Mouse (Mus musculus) hindbrain, embryonic 14.5 days (tissue): ENCODE measurements around the gene Nlrc5. TPM values are rescaled to one million over a fixed set of nuclear protein-coding genes. Genes with fewer than 3 reads are reported as not detected.
A peak's percentile ranks its signal among the peaks of the same experiment; 100 is the strongest.

Experiments used
- ATAC-seq: fragments of 200-750 bp; cut with Nextera tagmentation; 2 replicates; pipeline ENCODE4 v1.8.0; 2017; ENCODE audit warnings: moderate number of reproducible peaks, mild to moderate bottlenecking, moderate TSS enrichment, moderate library complexity; ENCODE audit not compliant: low FRiP score
- DNase-seq: peaks from one replicate; pipeline ENCODE4 v3.0.0-alpha.2; 2015; ENCODE audit warnings: low spot score
- H3K27ac ChIP-seq: fragments of 300-500 bp; sonication (generic); 2 replicates; pipeline ENCODE4 v1.5.1; 2014; ENCODE audit warnings: mild to moderate bottlenecking, moderate library complexity
- H3K27me3 ChIP-seq: fragments of 300-500 bp; sonication (generic); 2 replicates; pipeline ENCODE4 v1.6.1; 2014; ENCODE audit warnings: mild to moderate bottlenecking, low read length, mixed read lengths; ENCODE audit not compliant: control insufficient read depth, insufficient read depth
- H3K36me3 ChIP-seq: fragments of 300-500 bp; sonication (generic); replicated peaks from 2 replicates; pipeline ENCODE4 v1.6.1; 2014; ENCODE audit not compliant: control insufficient read depth, insufficient read depth
- H3K4me1 ChIP-seq: fragments of 300-500 bp; sonication (generic); replicated peaks from 2 replicates; pipeline ENCODE4 v1.6.1; 2014; ENCODE audit warnings: antibody characterized with exemption, low read length, mixed read lengths; ENCODE audit not compliant: control insufficient read depth, insufficient read depth
- H3K4me2 ChIP-seq: fragments of 300-500 bp; sonication (generic); replicated peaks from 2 replicates; pipeline ENCODE4 v1.6.1; 2014; ENCODE audit warnings: mild to moderate bottlenecking, moderate library complexity
- H3K4me3 ChIP-seq: fragments of 300-500 bp; sonication (generic); replicated peaks from 2 replicates; pipeline ENCODE4 v1.5.1; 2014; ENCODE audit warnings: mild to moderate bottlenecking, low read length
- H3K9ac ChIP-seq: fragments of 300-500 bp; sonication (generic); 2 replicates; pipeline ENCODE4 v1.6.1; 2014
- H3K9me3 ChIP-seq: fragments of 300-500 bp; sonication (generic); 2 replicates; pipeline ENCODE4 v1.6.1; 2016; ENCODE audit warnings: low read length; ENCODE audit not compliant: control insufficient read depth
- WGBS: fragments of 180-500 bp; shearing (Covaris S2); extraction: QIAGEN DNeasy Blood & Tissue Kit; methylation state at CpG from one replicate; pipeline ENCODE4 v1.1.7; 2014; 5-methylcytosine and 5-hydroxymethylcytosine counted together
- polyA plus RNA-seq: library from polyadenylated mRNA; unstranded; fragments of >200 nt; fragmentation: Nextera tagmentation; extraction: Ambion mirVana; gene quantifications from 2 replicates; pipeline ENCODE4 v1.2.1, GENCODE M21; 2014

Nlrc5 gene
- 0.22 and 0.31 TPM in 2 replicates for polyA plus RNA-seq

GRCm38 (mm10) chr8:94433981-94434466 is at the start of gene Nlrc5:
Nlrc5 (plus strand) TSS chr8:94434356.
- Histone ChIP-seq H3K9ac (no peak within 1 kb of the TSS), H3K9me3 (no peaks in the 10 kb centered on the region), H3K27me3 (peaks cover 16% of the 10 kb centered on the region), H3K36me3 (no peaks in the 10 kb centered on the region), H3K27ac (no peak within 1 kb of the TSS), H3K4me2 (peak within 1 kb of the TSS; percentile 60), H3K4me1 (no peaks in the 10 kb centered on the region), H3K4me3 (peak within 1 kb of the TSS; percentile 26)
- no peak for ATAC-seq
- WGBS = 2% methylated on average over 29 of the region's 29 CpGs
- DNase-seq = peak; percentile 62

DNA sequence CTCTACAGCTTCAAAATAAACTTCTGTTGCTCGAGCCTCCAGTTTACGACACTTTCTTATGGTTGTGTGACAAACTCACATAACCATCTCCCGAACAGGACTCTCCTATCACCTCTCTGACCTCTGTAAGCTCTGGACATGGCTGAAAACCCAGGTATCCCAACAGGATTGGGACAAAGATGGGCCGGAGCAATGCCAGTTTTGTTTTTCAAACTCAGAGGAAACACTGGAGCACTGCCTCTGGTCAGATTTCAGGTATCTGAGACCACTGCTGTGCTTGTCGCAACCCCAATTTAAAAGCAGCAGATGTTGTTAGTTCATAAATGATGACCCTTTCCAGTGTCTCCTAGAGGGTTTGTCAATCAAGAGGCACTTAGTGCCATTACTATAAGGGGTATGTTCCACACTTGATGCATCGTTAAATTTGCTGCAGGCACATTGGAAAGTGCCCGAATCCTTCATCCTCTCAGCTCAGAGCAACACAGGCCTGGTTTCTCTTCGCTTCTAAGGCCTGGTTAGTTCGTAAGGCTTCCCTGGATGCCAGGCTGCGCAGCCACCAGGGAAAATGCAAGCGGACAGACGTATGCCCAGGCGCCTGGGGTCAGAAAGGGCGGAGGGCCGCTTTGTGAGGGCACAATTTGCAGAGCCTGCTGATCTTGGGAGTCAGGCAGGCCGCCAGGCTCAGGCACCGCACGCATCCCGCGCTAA is 48.5 kb upstream of the Nlrc5 start:
- DNase-seq = no peak
- Histone ChIP-seq H3K9me3 (no peaks in the 10 kb centered on the region), H3K27me3 (no peaks in the 10 kb centered on the region), H3K4me2 (peak overlapping the region; percentile 76), H3K4me3 (peak overlapping the region; percentile 88), H3K27ac (peak overlapping the region; percentile 96), H3K4me1 (peaks cover 16% of the 10 kb centered on the region), H3K9ac (peak overlapping the region; percentile 95), H3K36me3 (peaks cover 16% of the 10 kb centered on the region)
- 25% methylated on average over 20 of the region's 20 CpGs for WGBS
- no peak for ATAC-seq

GRCm38 (mm10) chr8:94386214-94387026 is 47.7 kb upstream of the Nlrc5 start, which contains the start of gene Herpud1:
Herpud1 (plus strand) TSS chr8:94386438.
- peak; percentile 100 for ATAC-seq
- under 1% methylated on average over 65 of the region's 65 CpGs for WGBS
- peaks cover 23% of the 10 kb centered on the region for H3K36me3 ChIP-seq

DNA sequence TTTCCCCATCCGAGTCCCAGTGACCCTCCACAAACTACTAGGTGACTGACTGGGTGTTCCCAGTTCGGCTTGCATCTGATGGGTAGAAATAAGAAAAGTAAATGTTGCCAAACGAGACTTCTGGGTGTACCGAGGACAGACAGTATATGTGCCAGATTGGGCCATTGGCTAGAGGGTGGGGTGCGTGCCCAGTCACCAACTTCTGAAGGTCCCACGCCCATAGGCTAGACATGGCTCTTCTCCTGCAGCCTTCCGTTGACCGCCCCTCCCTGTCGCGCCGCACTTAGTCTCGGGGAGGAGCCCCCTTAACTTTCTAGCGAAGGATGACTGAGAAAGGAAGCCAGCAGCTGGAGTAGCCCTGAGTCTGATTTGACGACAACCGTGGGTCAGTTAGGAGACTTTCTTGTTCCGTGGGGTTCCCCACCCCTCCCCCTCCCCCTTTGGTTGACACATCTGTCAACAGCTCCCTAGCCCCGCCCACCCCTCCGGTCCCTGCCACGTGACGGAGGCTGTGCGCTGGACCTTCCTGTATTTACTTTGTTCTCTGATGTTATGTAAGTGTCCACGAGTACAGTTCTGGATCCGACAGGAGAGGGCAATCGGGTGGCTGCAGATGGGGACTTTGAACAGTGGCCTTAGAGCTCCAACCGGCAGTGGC is 47.0 kb upstream of the Nlrc5 start:
- Histone ChIP-seq H3K27ac (peak overlapping the region; percentile 91), H3K9ac (peak overlapping the region; percentile 95), H3K4me2 (peak overlapping the region; percentile 76), H3K9me3 (no peaks in the 10 kb centered on the region), H3K4me3 (peak overlapping the region; percentile 88), H3K27me3 (no peaks in the 10 kb centered on the region), H3K4me1 (peaks cover 16% of the 10 kb centered on the region), H3K36me3 (peaks cover 31% of the 10 kb centered on the region)
- under 1% methylated on average over 25 of the region's 25 CpGs for WGBS
- ATAC-seq (peak; percentile 26; the same call in 1 of the 2 replicates), DNase-seq (peak; percentile 66)

More at GRCm38 (mm10) chr8:94386214-94387026, 47.7 kb upstream of the Nlrc5 start, which contains the start of gene Herpud1:
- H3K4me1 ChIP-seq = peaks cover 16% of the 10 kb centered on the region
- H3K9ac ChIP-seq = peak within 1 kb of the TSS; percentile 95
- peak; percentile 93 for DNase-seq
- H3K27me3 ChIP-seq = no peaks in the 10 kb centered on the region
- H3K4me3 ChIP-seq = peak within 1 kb of the TSS; percentile 88
- H3K9me3 ChIP-seq = no peaks in the 10 kb centered on the region
- peak within 1 kb of the TSS; percentile 76 for H3K4me2 ChIP-seq
- H3K27ac ChIP-seq = peak within 1 kb of the TSS; percentile 96

DNA sequence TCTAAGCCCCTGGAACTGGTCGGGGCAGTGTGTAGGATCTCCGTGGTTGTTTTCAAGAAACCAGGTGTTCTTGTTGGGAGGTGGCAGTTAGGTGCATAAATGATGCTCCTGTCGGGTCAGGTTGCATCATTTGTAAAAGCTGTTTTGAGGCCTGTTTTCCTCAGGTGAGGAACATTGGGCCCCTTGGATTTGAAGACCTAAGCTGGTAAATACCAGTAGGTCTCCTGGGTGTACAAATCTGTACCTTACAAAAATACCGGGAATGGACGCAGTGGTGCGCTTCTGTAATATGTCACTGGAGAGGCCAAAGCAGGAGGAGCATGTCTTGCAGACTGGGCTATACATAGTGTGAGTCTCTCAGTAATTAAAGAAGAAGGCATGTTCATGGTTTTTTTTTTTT is 46.4 kb upstream of the Nlrc5 start:
- Histone ChIP-seq H3K9me3 (no peaks in the 10 kb centered on the region), H3K4me2 (peak overlapping the region; percentile 76), H3K36me3 (peaks cover 37% of the 10 kb centered on the region), H3K27ac (peak overlapping the region; percentile 91; the same call in 1 of the 2 replicates), H3K9ac (peak overlapping the region; percentile 95), H3K27me3 (no peaks in the 10 kb centered on the region), H3K4me3 (peak overlapping the region; percentile 88), H3K4me1 (peaks cover 16% of the 10 kb centered on the region)
- ATAC-seq (no peak), DNase-seq (no peak)
- 38% methylated on average over 6 of the region's 6 CpGs for WGBS

- no peak overlapping the region for H3K4me3 ChIP-seq
- no peak overlapping the region for H3K27ac ChIP-seq
- ATAC-seq (no peak), DNase-seq (no peak)
- H3K9ac ChIP-seq = no peak overlapping the region
- H3K9me3 ChIP-seq = no peaks in the 10 kb centered on the region
- WGBS = 91% methylated on average over 6 of the region's 6 CpGs
- peaks cover 16% of the 10 kb centered on the region for H3K4me1 ChIP-seq
- H3K4me2 ChIP-seq = no peak overlapping the region
- H3K36me3 ChIP-seq = peaks cover 54% of the 10 kb centered on the region
- no peaks in the 10 kb centered on the region for H3K27me3 ChIP-seq
These were observed 44.6 kb upstream of the Nlrc5 start for GRCm38 (mm10) chr8:94389531-94389930.

DNA sequence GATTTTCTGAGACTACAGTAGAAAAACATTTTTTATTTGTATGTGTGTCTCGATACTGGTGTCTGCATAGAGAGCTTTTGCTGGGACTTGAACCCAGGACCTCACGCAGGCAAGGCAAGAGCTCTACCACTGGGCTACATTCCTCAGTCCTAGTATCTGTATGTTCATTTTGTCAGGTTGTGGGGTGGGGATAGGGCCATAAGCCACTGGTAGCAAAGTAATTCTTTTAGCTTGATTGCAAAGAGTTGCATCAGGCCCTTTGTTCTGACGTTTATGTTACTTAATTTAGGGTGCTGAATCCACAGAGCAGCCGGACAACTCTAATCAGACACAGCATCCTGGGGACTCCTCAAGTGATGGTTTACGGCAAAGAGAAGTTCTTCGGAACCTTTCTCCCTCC is 43.7 kb upstream of the Nlrc5 start:
- Histone ChIP-seq H3K4me3 (no peak overlapping the region), H3K4me1 (peaks cover 16% of the 10 kb centered on the region), H3K27me3 (no peaks in the 10 kb centered on the region), H3K9me3 (no peaks in the 10 kb centered on the region), H3K27ac (no peak overlapping the region), H3K9ac (no peak overlapping the region), H3K36me3 (peaks cover 63% of the 10 kb centered on the region), H3K4me2 (no peak overlapping the region)
- ATAC-seq (no peak), DNase-seq (no peak)
- WGBS = 96% methylated on average over 6 of the region's 6 CpGs

GRCm38 (mm10) chr8:94390910-94391309 is 43.2 kb upstream of the Nlrc5 start:
- H3K4me2 ChIP-seq = no peak overlapping the region
- peaks cover 11% of the 10 kb centered on the region for H3K4me1 ChIP-seq
- H3K4me3 ChIP-seq = no peak overlapping the region
- no peak overlapping the region for H3K27ac ChIP-seq
- H3K27me3 ChIP-seq = no peaks in the 10 kb centered on the region
- H3K36me3 ChIP-seq = peaks cover 67% of the 10 kb centered on the region
- ATAC-seq (no peak), DNase-seq (no peak)
- 98% methylated on average over 8 of the region's 8 CpGs for WGBS
- H3K9me3 ChIP-seq = no peaks in the 10 kb centered on the region
- H3K9ac ChIP-seq = no peak overlapping the region

- Histone ChIP-seq H3K4me3 (no peak overlapping the region), H3K9me3 (no peaks in the 10 kb centered on the region), H3K4me1 (peaks cover 10% of the 10 kb centered on the region), H3K4me2 (no peak overlapping the region), H3K9ac (no peak overlapping the region), H3K27me3 (no peaks in the 10 kb centered on the region), H3K27ac (no peak overlapping the region), H3K36me3 (peaks cover 71% of the 10 kb centered on the region)
- no peak for DNase-seq
- no peak for ATAC-seq
- WGBS = 81% methylated on average over 12 of the region's 12 CpGs
These were observed 42.0 kb upstream of the Nlrc5 start for GRCm38 (mm10) chr8:94392147-94392546.
